Mouse (Mus musculus): ENCODE measurements around the gene Ap5s1. TPM values are rescaled to one million over a fixed set of nuclear protein-coding genes. Genes with fewer than 3 reads are reported as not detected.

Gene Ap5s1
- total and polyA plus RNA-seq, 3 experiments: 9.1 to 22.5 (median 9.9) TPM

GRCm38 (mm10) chr2:131211026-131211615, 4.2 kb downstream of the Ap5s1 start:
- Histone ChIP-seq H3K4me2 (ENCODE audit: insufficient read depth, low read depth, poor library complexity, severe bottlenecking) (peak overlapping the region; percentile 78), H3K27me3 (replicated peaks) (no peaks in the 10 kb centered on the region), H3K27ac (ENCODE audit: insufficient read depth, low read depth) (no peak overlapping the region), H3K4me3 (replicated peaks in 1 of 3; ENCODE audit: low read depth in 2 of 3, low read length in 2 of 3, poor library complexity in 1 of 3) (peak overlapping the region; percentile 76 to 89 (median 79)), H3K4me1 (ENCODE audit: control insufficient read depth in 1 of 2, insufficient read depth in 2 of 2) (peaks cover 6 to 14% of the 10 kb centered on the region in 2 experiments; a peak in 3 of 4 replicates), H3K9me3 (replicated peaks; ENCODE audit: low read length) (no peaks in the 10 kb centered on the region), H3K79me2 (replicated peaks; ENCODE audit: control insufficient read depth, extremely low read depth, insufficient read depth, poor library complexity, severe bottlenecking) (no peaks in the 10 kb centered on the region), H3K36me3 (replicated peaks in 1 of 2; ENCODE audit: control insufficient read depth in 1 of 2, insufficient read depth in 1 of 2, low read length in 1 of 2) (peaks cover 7 to 24% of the 10 kb centered on the region in 2 experiments), H3K9ac (ENCODE audit: insufficient read depth, low read depth) (peak overlapping the region; percentile 84)
- dilution Hi-C loops (cut with MboI; ENCODE audit: extremely low pct_ligation_motif_present, extremely low pct_unique_long_range_greater_than_20kb, low sequenced_read_pairs) (no loop called here), in situ Hi-C loops (cut with MboI; ENCODE audit: low pct_ligation_motif_present, low pct_unique_long_range_greater_than_20kb, low sequenced_read_pairs) (no loop called here)
- no peak for DNase-seq (ENCODE audit: extremely low read depth)
- TF ChIP-seq MXI1 (IDR thresholded peaks at IDR 0.05; ENCODE audit: low read depth, low read length) (no peak; the same call in 1 of the 2 replicates), ZNF384 (IDR thresholded peaks at IDR 0.05; ENCODE audit: low read depth, low read length) (0 out of 2 replicates have a peak, but pooled peaks have one; percentile 48)

- Histone ChIP-seq H3K79me2 (replicated peaks; ENCODE audit: control insufficient read depth, extremely low read depth, insufficient read depth, poor library complexity, severe bottlenecking) (no peaks in the 10 kb centered on the region), H3K9ac (ENCODE audit: insufficient read depth, low read depth) (no peak overlapping the region), H3K36me3 (replicated peaks in 1 of 2; ENCODE audit: control insufficient read depth in 1 of 2, insufficient read depth in 1 of 2, low read length in 1 of 2) (peaks cover 7 to 24% of the 10 kb centered on the region in 2 experiments), H3K4me1 (ENCODE audit: control insufficient read depth in 1 of 2, insufficient read depth in 2 of 2) (peaks cover 6 to 14% of the 10 kb centered on the region in 2 experiments; a peak in 3 of 4 replicates), H3K27ac (ENCODE audit: insufficient read depth, low read depth) (no peak overlapping the region), H3K4me2 (ENCODE audit: insufficient read depth, low read depth, poor library complexity, severe bottlenecking) (no peak overlapping the region), H3K4me3 (replicated peaks in 1 of 3; ENCODE audit: low read depth in 2 of 3, low read length in 2 of 3, poor library complexity in 1 of 3) (no peak overlapping the region), H3K27me3 (replicated peaks) (peaks cover 1% of the 10 kb centered on the region), H3K9me3 (replicated peaks; ENCODE audit: low read length) (no peaks in the 10 kb centered on the region)
- TF ChIP-seq CHD1 (IDR thresholded peaks at IDR 0.05; ENCODE audit: low read depth, low read length): no peak
- TF ChIP-seq NELFE (IDR thresholded peaks at IDR 0.05; ENCODE audit: low read depth, low read length): no peak
- no peak for TF ChIP-seq CHD2 (IDR thresholded peaks at IDR 0.05; ENCODE audit: low read length)
- no peak for TF ChIP-seq KAT2A (IDR thresholded peaks at IDR 0.05; ENCODE audit: insufficient replicate concordance, low read length)
- no peak for TF ChIP-seq ZMIZ1 (IDR thresholded peaks at IDR 0.05; ENCODE audit: low read depth, low read length)
- dilution Hi-C loops (cut with MboI; ENCODE audit: extremely low pct_ligation_motif_present, extremely low pct_unique_long_range_greater_than_20kb, low sequenced_read_pairs): no loop called here
- in situ Hi-C loops (cut with MboI; ENCODE audit: low pct_ligation_motif_present, low pct_unique_long_range_greater_than_20kb, low sequenced_read_pairs): no loop called here
- no peak for DNase-seq (ENCODE audit: extremely low read depth)
Measured at GRCm38 (mm10) chr2:131213773-131214172, 6.9 kb downstream of the Ap5s1 start.

GRCm38 (mm10) chr2:131215941-131216858, 9.3 kb downstream of the Ap5s1 start:
- Histone ChIP-seq H3K4me2 (ENCODE audit: insufficient read depth, low read depth, poor library complexity, severe bottlenecking) (no peak overlapping the region), H3K27ac (ENCODE audit: insufficient read depth, low read depth) (no peak overlapping the region), H3K27me3 (replicated peaks) (peaks cover 1% of the 10 kb centered on the region), H3K9ac (ENCODE audit: insufficient read depth, low read depth) (no peak overlapping the region), H3K4me1 (ENCODE audit: control insufficient read depth in 1 of 2, insufficient read depth in 2 of 2) (peaks cover 0 to 2% of the 10 kb centered on the region in 2 experiments; a peak in 2 of 4 replicates), H3K9me3 (replicated peaks; ENCODE audit: low read length) (no peaks in the 10 kb centered on the region), H3K36me3 (replicated peaks in 1 of 2; ENCODE audit: control insufficient read depth in 1 of 2, insufficient read depth in 1 of 2, low read length in 1 of 2) (peaks cover 7 to 24% of the 10 kb centered on the region in 2 experiments), H3K4me3 (replicated peaks in 1 of 3; ENCODE audit: low read depth in 2 of 3, low read length in 2 of 3, poor library complexity in 1 of 3) (no peak overlapping the region), H3K79me2 (replicated peaks; ENCODE audit: control insufficient read depth, extremely low read depth, insufficient read depth, poor library complexity, severe bottlenecking) (no peaks in the 10 kb centered on the region)
- no peak for DNase-seq (ENCODE audit: extremely low read depth)
- TF ChIP-seq GABPA (IDR thresholded peaks at IDR 0.05; ENCODE audit: insufficient replicate concordance, low read depth, low read length): no peak
- no peak for TF ChIP-seq TCF12 (IDR thresholded peaks at IDR 0.05; ENCODE audit: low read depth, low read length)
- TF ChIP-seq MXI1 (IDR thresholded peaks at IDR 0.05; ENCODE audit: low read depth, low read length): no peak
- TF ChIP-seq POLR2A (IDR thresholded peaks at IDR 0.05; ENCODE audit: low read depth, low read length): no peak
- dilution Hi-C loops (cut with MboI; ENCODE audit: extremely low pct_ligation_motif_present, extremely low pct_unique_long_range_greater_than_20kb, low sequenced_read_pairs): no loop called here
- in situ Hi-C loops (cut with MboI; ENCODE audit: low pct_ligation_motif_present, low pct_unique_long_range_greater_than_20kb, low sequenced_read_pairs): no loop called here

Measured in CH12.LX (cell line).